Mouse (Mus musculus) spleen, adult 2 months (tissue): Measurements from ENCODE around the gene Cd300lf.

Source experiments
- CTCF ChIP-seq: fragments of 200-500 bp; IDR thresholded peaks from 2 replicates; pipeline ENCODE4 v1.5.1; 2011; ENCODE audit warnings: mild to moderate bottlenecking, inconsistent platforms; ENCODE audit not compliant: insufficient read depth, insufficient read length, insufficient replicate concordance; ENCODE audit errors: extremely low read depth
- POLR2A ChIP-seq: fragments of 200-500 bp; IDR thresholded peaks from 2 replicates; pipeline ENCODE4 v1.6.1; 2011; ENCODE audit warnings: low read depth, low read length, inconsistent platforms

DNA sequence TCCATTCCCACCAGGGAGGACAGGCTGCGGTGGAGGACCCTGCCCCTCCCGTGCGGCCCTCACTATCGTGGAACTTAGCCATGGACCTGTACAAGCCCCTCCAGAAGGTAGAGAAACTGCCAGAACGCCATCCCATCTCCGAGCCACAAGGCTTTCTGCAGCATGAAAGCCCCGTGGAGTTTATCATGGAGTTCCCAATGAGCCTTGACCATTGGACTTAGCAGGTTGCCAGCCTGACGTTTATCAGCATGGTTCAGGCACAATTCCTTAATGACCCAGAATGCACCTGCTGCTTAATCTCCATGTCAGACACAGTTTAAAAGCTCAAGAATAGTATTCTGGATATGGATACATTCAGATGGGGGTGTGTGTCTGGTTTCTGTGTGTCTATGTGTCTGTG, 48.7 kb downstream of the Cd300lf start:
- no peak for TF ChIP-seq CTCF
- TF ChIP-seq POLR2A = no peak
